Mouse (Mus musculus): ENCODE measurements at regions not wholly inside any gene's neighbourhood (a gene's known extent, or its start where the extent isn't known, plus 50 kb on each side); places are given as distances from the start of the nearest gene placed in this dataset.

DNA sequence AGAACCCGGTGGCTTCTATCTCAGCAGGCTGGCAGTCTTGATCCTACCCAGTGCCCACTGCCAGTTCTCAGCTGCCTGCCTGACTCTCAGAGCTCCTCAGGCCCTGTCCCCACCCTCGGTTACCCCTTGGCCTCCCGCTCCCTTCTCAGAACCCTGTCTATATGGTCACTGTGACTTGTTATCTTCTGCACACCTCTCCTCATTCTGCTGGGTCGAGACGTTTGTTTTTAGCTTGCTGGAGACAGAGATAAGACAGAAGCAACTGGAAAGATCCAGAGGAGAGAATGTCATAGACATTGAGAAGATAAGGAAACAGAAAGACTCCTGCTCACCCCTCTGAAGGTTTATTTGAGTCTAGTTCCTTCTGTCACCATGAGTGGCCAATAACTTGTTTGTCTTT lies 53.8 kb upstream of the Phc1 start:
- no peak for DNase-seq (ENCODE audit: low spot score)

DNA sequence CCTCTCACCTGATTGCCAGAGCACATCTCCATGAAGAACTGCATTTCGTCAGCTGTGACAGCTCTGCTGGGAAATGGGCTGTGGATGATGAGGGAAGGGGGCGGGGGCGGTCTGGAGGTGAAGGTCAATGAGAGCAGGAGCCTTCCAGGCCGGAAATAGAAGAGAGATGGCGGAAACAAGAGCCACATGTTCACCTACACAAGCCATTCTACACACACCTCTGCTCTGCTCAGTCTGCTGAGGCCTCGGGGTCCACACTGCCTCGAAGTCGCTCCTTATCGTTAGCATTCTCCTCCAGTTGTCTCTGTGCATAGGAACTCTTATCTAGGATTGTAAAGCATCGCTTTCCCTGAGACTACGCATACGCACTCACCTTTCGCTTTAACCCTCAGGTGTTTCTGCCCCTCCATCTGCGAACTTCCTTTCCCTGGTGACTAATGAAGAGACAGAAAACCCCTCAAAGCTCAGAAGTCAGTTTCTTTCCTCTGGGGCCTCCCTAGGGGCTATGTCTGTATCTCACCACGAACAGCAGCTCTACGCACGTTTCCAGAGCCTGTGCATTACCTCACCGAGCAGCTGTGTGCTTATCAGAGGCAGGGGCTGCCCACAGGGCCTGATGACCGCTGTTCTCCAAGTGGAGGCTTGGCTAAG lies 53.0 kb upstream of the Phc1 start:
- DNase-seq (ENCODE audit: low spot score): no peak

DNA sequence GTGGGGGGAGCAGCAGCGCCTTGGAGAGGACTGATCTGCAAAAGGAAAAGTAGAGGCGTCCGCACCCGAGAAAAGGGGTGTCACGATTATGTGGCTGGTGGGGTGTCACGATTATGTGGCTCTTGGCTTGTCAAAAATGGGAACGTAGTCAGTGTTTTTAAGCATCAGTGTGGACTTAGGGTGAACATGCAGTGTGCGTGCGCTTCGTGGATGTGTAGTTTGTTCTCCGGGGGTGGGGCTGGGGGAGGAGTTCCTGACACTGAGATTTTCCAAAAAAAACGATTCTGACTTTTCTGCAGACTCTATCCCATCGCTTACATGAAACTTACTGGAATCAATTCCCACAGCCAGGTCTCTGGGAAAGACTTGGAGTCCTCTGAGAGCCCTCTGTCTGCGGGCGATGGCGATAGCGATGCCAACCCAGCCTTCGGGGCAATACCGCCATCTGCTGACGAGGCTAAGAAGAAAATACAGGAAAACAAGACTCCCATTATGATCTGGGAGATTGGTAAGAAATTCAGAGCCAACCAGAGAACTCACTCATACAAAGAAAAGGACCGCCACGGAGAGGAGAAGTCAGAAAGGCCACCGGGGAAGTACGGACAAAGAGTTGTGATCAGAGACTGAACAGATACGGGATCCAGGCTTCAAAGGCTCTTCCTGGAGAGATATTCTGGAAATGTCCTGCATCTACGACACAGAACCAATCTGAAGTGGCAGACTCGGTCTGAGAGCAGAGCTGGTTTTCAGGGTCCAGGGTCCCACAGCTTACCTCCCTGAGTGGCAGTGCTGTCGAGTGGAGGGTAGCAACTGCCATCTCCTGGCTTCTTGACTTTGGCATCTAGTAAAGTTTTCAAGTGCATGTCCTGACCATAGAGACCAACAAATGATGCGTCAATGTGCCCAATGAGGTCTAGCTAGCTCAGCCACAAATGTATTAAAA lies 51.6 kb upstream of the Phc1 start:
- peak; percentile 76 for DNase-seq (ENCODE audit: low spot score)

DNA sequence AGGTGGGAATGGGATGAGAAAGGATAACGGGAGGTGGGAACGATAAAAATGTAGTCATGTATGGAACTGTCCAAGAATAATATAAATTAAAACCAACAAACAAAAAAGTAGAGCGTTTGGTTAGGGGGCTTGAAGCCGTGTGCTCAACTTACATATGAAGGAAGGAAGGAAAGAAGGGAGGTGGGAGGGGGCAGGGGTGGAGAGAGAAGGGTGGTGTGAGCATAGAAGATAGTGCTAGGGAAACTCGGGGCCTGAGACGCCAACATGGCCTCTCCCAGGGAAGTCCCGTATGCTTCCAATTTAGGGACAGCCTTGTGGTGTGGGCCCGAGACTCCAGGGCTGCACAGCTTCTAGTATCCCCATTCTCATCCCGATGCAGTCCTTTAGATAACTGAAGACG lies 50.8 kb upstream of the Phc1 start:
- no peak for DNase-seq (ENCODE audit: low spot score)

DNA sequence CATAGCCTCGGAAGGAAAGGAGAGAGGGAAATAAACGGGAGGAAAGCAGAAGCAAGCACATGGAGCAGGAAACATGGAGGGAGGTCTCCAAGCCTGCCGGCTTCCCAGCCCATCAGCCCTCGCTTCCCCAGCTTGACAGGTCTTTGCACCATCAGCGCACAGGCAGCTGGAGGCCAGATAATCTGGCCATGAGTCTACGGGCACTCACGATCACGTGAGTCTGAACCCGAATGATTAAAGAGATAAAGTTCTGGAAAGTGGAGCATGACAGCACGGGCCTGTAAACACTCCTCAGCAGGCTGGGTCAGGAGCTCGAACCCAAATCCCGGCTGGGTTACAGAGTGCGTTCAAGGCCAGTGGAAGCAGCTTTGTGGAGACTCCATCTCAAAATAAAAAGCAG lies 50.4 kb upstream of the Phc1 start:
- no peak for DNase-seq (ENCODE audit: low spot score)
